Mouse (Mus musculus): Measurements from ENCODE around the gene Plscr2. TPM values are rescaled to one million over a fixed set of nuclear protein-coding genes. Genes with fewer than 3 reads are reported as not detected.

The Plscr2 gene
- polyA plus RNA-seq, 1 experiment = 3.3 TPM

DNA sequence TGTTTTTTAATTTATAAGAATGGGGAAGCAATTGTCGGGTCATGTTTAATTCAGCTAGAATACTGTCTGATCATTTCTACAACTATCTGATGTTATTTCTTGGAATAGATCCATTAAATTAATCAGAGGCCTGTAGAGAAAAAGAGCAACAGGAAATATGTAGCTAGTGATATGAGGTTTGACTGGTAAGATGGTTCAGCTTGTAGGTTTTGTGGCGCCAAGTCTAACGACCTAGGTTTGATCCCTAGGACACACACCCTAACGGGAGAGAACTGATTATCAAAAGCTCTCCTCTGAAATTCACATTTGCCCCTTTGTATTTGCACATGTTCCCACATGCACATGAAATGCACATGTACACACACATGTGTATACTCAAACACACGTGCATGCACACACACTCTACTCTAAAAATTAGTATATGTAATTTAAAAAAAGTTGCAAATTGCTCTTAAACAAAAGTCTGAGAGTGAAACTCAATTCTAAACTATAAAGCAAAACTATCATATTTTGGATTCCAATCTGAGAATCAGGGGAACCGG is 59.9 kb downstream of the Plscr2 start:
- Histone ChIP-seq H3K4me1 (replicated peaks; ENCODE audit: control insufficient read depth, insufficient read depth, low read length) (no peaks in the 10 kb centered on the region), H3K27ac (ENCODE audit: control insufficient read depth, insufficient read depth, low read length) (no peak overlapping the region), H3K27me3 (ENCODE audit: control insufficient read depth, insufficient read depth, low read length) (no peaks in the 10 kb centered on the region), H3K36me3 (ENCODE audit: control insufficient read depth, insufficient read depth, low read length) (no peaks in the 10 kb centered on the region), H3K4me3 (ENCODE audit: control insufficient read depth, insufficient read depth, low read length) (no peak overlapping the region)
- TF ChIP-seq POLR2A (IDR thresholded peaks at IDR 0.05; ENCODE audit: control insufficient read depth, extremely low read depth, insufficient read depth, low read length, poor library complexity) (no peak), CTCF (IDR thresholded peaks at IDR 0.05; ENCODE audit: borderline replicate concordance, control insufficient read depth, extremely low read depth, insufficient read depth, low read length, poor library complexity) (no peak)
- no peak for DNase-seq
- 82% methylated on average over 6 of the region's 6 CpGs for WGBS

DNA sequence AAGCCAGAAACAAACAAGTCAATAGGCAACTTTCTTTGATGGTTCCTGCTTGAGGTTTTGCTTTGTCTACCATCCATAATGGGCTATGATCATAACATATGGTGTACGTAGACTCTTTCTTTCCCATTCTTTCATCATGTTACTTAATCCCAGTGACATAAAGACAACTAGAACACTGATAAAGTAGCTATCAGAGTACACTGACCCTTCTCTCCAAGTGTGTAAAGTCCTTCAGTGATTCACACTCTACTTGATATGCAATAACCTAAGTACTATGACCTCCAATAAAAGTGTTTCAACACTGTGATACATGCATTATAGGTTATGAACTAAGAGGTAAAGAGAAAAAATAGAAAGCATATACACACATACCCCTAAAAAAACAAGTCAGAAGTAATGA is 61.7 kb downstream of the Plscr2 start:
- TF ChIP-seq CTCF (IDR thresholded peaks at IDR 0.05; ENCODE audit: borderline replicate concordance, control insufficient read depth, extremely low read depth, insufficient read depth, low read length, poor library complexity) (no peak), POLR2A (IDR thresholded peaks at IDR 0.05; ENCODE audit: control insufficient read depth, extremely low read depth, insufficient read depth, low read length, poor library complexity) (no peak)
- DNase-seq = no peak
- Histone ChIP-seq H3K36me3 (ENCODE audit: control insufficient read depth, insufficient read depth, low read length) (no peaks in the 10 kb centered on the region), H3K27me3 (ENCODE audit: control insufficient read depth, insufficient read depth, low read length) (no peaks in the 10 kb centered on the region), H3K4me1 (replicated peaks; ENCODE audit: control insufficient read depth, insufficient read depth, low read length) (no peaks in the 10 kb centered on the region), H3K27ac (ENCODE audit: control insufficient read depth, insufficient read depth, low read length) (no peak overlapping the region), H3K4me3 (ENCODE audit: control insufficient read depth, insufficient read depth, low read length) (no peak overlapping the region)
- WGBS = 94% methylated on average over 1 of the region's 1 CpGs

DNA sequence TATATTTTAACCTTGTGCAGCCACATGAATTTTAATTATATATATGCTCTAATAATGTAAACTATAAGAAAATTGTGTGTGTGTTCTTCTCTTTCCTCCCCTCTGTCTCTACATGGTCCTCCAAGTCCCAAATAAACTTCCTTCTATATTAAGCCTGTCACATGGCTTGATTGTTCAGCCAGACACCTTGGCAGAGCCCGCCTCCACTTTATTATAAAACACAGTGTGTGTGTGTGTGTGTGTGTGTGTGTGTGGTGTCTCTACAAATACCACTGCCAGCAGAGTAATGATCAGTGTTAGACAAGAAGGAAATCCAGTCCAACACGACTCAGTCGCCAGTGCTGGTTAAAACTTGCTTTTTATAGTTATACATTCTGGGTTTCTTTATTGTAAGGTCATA is 62.3 kb downstream of the Plscr2 start:
- Histone ChIP-seq H3K36me3 (ENCODE audit: control insufficient read depth, insufficient read depth, low read length) (no peaks in the 10 kb centered on the region), H3K27ac (ENCODE audit: control insufficient read depth, insufficient read depth, low read length) (no peak overlapping the region), H3K4me1 (replicated peaks; ENCODE audit: control insufficient read depth, insufficient read depth, low read length) (no peaks in the 10 kb centered on the region), H3K27me3 (ENCODE audit: control insufficient read depth, insufficient read depth, low read length) (no peaks in the 10 kb centered on the region), H3K4me3 (ENCODE audit: control insufficient read depth, insufficient read depth, low read length) (no peak overlapping the region)
- TF ChIP-seq POLR2A (IDR thresholded peaks at IDR 0.05; ENCODE audit: control insufficient read depth, extremely low read depth, insufficient read depth, low read length, poor library complexity) (no peak), CTCF (IDR thresholded peaks at IDR 0.05; ENCODE audit: borderline replicate concordance, control insufficient read depth, extremely low read depth, insufficient read depth, low read length, poor library complexity) (no peak)
- DNase-seq = no peak
- 95% methylated on average over 3 of the region's 3 CpGs for WGBS

DNA sequence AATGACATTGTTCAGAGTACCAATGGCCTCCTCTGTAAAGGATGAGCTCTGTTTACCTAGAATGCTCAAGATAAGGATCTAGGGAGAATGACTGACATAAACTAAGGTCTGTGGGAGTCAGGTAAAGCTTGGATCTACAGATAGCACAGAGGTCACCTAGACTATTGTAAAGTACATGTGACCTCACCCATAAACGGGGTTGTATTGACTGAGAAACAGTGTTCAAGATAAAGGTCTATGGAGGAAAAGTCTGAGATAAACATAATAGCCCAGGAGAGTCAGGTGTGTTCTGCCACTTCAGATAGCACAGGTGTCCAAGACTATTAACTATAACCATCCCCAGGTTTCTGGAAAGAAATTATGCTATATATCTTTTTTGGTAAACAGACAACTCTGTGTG is 63.6 kb downstream of the Plscr2 start:
- H3K27me3 ChIP-seq (ENCODE audit: control insufficient read depth, insufficient read depth, low read length) = no peaks in the 10 kb centered on the region
- no peaks in the 10 kb centered on the region for H3K36me3 ChIP-seq (ENCODE audit: control insufficient read depth, insufficient read depth, low read length)
- TF ChIP-seq CTCF (IDR thresholded peaks at IDR 0.05; ENCODE audit: borderline replicate concordance, control insufficient read depth, extremely low read depth, insufficient read depth, low read length, poor library complexity) (no peak), POLR2A (IDR thresholded peaks at IDR 0.05; ENCODE audit: control insufficient read depth, extremely low read depth, insufficient read depth, low read length, poor library complexity) (no peak)
- no peak for DNase-seq
- no peaks in the 10 kb centered on the region for H3K4me1 ChIP-seq (replicated peaks; ENCODE audit: control insufficient read depth, insufficient read depth, low read length)
- WGBS = 91% methylated on average over 1 of the region's 1 CpGs
- no peak overlapping the region for H3K4me3 ChIP-seq (ENCODE audit: control insufficient read depth, insufficient read depth, low read length)
- no peak overlapping the region for H3K27ac ChIP-seq (ENCODE audit: control insufficient read depth, insufficient read depth, low read length)

Other genes with a start within 250 kb of the Plscr2 start
- 0.10 and 0.27 TPM in 2 replicates for gene Plscr5, start 82.7 kb upstream of the Plscr2 start, polyA plus RNA-seq (2012; rRNA removed)
- 5.5 and 6.9 TPM in 2 replicates for gene Plscr1, start 25.9 kb upstream of the Plscr2 start, polyA plus RNA-seq (2012; rRNA removed)
- not detected in 2 replicates for gene 1700057G04Rik, start 33.8 kb downstream of the Plscr2 start, polyA plus RNA-seq (2012; rRNA removed)
- gene Plscr4, start 181.8 kb downstream of the Plscr2 start, polyA plus RNA-seq (2012; rRNA removed) = 1.2 and 1.3 TPM in 2 replicates

Data from thymus, adult 2 months (tissue).